Mouse (Mus musculus) central nervous system, embryonic 11.5 days (tissue): Measurements from ENCODE around the gene Oard1. TPM values are rescaled to one million over a fixed set of nuclear protein-coding genes. Genes with fewer than 3 reads are reported as not detected.

ENCODE experiments used
- polyA plus RNA-seq: library from polyadenylated mRNA; depleted of rRNA; stranded (reverse); fragments of >200 nt; gene quantifications from 2 replicates; pipeline ENCODE4 v1.2.3, GENCODE M21; 2012; rRNA removed

The Oard1 gene
- polyA plus RNA-seq, result 53.7 and 61.8 TPM in 2 replicates

DNA sequence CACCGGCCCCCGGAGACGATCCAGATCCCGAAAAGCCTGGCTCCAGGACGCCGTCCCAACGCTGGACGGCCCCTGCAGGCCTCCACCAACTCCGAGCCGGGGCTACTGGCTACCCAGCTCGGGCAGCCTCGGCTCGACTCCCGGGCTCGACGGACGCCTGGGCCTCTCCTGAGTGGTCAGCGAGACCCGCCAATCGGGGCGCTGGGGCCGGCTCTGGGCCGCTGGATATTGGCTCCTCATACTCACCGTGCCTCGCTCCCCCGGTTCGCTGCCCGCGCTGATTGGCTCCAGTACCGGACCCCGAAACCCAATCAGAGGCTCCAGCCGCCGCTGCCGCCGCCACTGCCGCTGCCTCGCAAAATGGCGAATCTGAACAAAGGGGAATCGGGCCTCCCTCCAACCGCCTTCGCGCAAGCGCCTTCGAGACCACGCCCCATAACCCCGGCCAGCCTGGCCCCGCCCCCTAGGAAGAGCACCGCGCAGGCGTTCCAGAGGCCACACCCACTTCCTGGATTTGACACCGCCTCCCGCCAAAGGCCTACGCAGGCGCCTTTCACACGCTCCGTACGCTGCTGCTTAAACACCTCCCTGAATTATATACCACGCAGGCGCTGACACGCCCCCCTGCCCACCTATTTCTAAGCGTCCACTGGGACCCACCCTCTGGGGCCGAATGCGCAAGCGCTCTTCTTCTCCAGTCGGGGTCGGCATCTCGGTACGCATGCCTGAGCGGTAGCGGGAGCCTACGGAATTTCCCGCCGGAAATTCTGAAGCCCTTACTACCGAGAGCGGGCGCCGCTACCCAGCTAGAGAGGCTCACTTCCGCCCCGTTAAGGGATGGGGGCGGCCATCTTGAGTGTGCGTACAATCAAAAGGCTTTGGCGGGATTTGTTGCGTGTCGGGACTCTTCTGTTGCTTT, at the start of gene Oard1, which contains the start of gene Nfya:
Gene Oard1, plus strand, starts transcription at position 635 of the 919 bp plus-strand sequence.
Gene Nfya, minus strand, starts transcription at position 527 of the 919 bp plus-strand sequence.

DNA sequence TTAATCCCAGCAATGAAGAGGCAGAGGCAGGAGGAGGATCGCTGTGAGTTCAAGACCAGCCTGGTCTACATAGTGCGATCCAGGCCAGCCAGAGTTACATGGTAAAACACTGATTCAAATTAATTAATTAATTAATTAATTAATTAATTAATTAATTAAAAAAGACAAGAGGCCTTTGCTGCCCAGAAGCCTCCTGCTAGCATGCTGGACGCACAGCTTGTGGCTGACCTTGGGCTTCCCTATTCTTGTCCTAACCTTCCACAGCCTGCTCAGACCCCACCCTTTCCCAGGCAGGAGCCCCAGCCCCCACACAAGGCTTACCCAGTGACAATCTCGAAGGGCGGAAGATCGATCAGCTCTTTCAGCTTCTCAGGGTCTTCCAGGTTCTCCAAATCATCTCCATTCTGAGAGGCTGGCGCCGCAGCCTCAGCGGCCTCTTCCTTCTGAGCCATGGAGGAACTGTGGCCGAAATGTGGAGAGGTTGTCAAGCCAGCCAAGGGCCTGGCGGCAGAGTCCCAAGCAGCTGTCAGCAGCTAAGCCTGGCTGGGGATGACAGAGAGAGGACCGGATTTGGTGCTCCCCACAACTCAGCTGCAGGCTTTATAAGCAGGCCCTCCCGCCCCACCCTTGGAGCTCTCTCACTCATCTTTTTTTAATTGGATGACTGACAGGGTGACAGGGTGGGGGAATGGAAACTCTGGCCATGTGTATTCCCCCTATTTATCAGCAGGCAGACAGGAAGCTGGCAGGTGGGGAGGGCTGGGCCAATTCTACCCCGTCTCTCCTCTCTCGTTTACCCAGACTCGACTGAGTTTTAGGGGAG, 22.6 kb downstream of the Oard1 start, which contains the start of gene Apobec2:
Gene Apobec2, minus strand, starts transcription at position 773 of the 823 bp plus-strand sequence.

DNA sequence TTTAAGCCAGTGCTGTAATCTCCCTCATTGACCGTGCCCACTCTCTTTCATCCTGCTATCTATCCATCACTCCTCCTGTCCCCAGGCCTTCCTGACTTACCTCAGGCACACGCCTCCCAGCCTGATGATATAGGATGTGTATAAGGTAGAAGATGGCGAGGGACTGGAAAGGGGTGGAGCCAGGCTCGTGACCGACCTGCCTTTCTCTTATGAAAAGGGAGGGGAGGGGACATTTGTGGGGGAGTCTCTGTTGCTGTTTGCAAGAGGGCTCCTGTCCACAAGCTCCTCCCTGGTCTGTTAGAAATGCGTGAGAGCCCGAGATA, 41.5 kb downstream of the Oard1 start, which contains the start of gene Tspo2:
Gene Tspo2, minus strand, starts transcription at position 170 of the 323 bp plus-strand sequence.

DNA sequence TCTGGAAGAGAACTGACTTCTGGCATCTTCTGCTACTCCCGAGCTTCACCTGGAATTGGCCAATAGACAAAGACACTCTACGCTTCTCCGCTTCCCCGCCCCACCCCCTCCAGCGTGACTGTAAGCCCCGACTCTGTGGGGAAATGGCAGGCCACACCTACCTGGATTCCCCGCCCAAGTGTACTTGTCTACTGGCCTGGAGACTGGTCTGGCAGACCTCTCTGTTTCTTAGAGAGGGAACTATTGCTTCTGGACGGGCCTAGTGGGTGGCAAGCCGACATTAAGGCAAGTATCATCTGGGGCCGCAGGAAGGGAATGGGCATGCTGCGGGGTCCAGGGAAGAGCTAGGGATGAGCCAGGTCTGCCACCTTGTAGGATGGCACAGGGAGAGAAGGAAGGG, 44.9 kb downstream of the Oard1 start, which contains the start of gene Unc5cl:
Gene Unc5cl, plus strand, starts transcription at position 214 of the 400 bp plus-strand sequence.

Other genes with a start within 250 kb of the Oard1 start
- gene A530064D06Rik, start 242.7 kb upstream of the Oard1 start, polyA plus RNA-seq, result 0.05 TPM in 1 of 2 replicates, not detected in the other
- gene Trem1, start 177.2 kb upstream of the Oard1 start, polyA plus RNA-seq, result 0.02 and 0.04 TPM in 2 replicates
- gene Trem3, start 162.2 kb upstream of the Oard1 start, polyA plus RNA-seq, result 0.05 and 0.06 TPM in 2 replicates
- 0.08 and 0.36 TPM in 2 replicates for gene Treml4, start 145.7 kb upstream of the Oard1 start, polyA plus RNA-seq
- gene Treml2, start 110.5 kb upstream of the Oard1 start, polyA plus RNA-seq, result 3.0 and 3.4 TPM in 2 replicates
- gene B430306N03Rik, start 93.9 kb upstream of the Oard1 start, polyA plus RNA-seq, result 0.20 and 0.24 TPM in 2 replicates
- 4.6 and 10.6 TPM in 2 replicates for gene Trem2, start 63.6 kb upstream of the Oard1 start, polyA plus RNA-seq
- 3.7 and 5.3 TPM in 2 replicates for gene Treml1, start 50.1 kb upstream of the Oard1 start, polyA plus RNA-seq
- gene Nfya, start 108 bp upstream of the Oard1 start, polyA plus RNA-seq, result 49.9 and 95.5 TPM in 2 replicates
- 1.9 and 5.0 TPM in 2 replicates for gene Apobec2, start 22.9 kb downstream of the Oard1 start, polyA plus RNA-seq
- gene Tspo2, start 41.5 kb downstream of the Oard1 start, polyA plus RNA-seq, result 5.2 and 11.2 TPM in 2 replicates
- 0.27 and 0.42 TPM in 2 replicates for gene Unc5cl, start 44.9 kb downstream of the Oard1 start, polyA plus RNA-seq